Mouse (Mus musculus): ENCODE data around the gene Ctsz. TPM values are rescaled to one million over a fixed set of nuclear protein-coding genes. Genes with fewer than 3 reads are reported as not detected.

Ctsz gene
- polyA plus RNA-seq, 1 experiment from 2014 or later, result 178 TPM

DNA sequence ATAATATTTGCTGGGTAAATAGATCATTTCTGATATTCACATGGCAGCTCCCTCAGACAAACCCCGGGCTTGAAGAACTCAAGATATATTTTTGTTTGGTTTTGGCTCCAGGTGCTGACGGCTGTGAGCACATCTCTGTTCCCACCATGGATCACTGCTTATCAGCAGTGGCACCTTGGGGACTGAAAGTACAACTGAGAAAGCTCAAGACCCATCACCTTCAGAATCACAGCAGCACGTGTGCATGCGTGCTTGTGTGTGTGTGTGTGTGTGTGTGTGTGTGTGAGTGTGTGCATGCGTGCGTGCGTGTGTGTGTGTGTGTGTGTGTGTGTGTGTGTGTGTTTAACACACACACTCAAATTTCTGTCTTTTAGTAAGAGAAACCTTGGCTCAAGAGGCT lies 5.5 kb upstream of the Ctsz start:
- TF ChIP-seq CTCF (IDR thresholded peaks at IDR 0.05; ENCODE audit: low read depth), result no peak
- 0 out of 2 replicates have a peak, but pooled peaks have one; percentile 8 for TF ChIP-seq EP300 (IDR thresholded peaks at IDR 0.05; ENCODE audit: low read depth)
- 65% methylated on average over 7 of the region's 7 CpGs for WGBS (ENCODE audit: insufficient replicate concordance)
- ATAC-seq (no peak), DNase-seq (no peak)
- Histone ChIP-seq H3K4me1 (ENCODE audit: insufficient read depth) (peaks cover 8% of the 10 kb centered on the region), H3K4me3 (ENCODE audit: low read depth, low read length) (no peak overlapping the region), H3K36me3 (replicated peaks; ENCODE audit: insufficient read depth, low read length) (no peaks in the 10 kb centered on the region), H3K4me2 (ENCODE audit: low read depth, low read length) (no peak overlapping the region), H3K27ac (ENCODE audit: low read depth) (no peak overlapping the region), H3K9ac (replicated peaks) (no peak overlapping the region), H3K27me3 (ENCODE audit: insufficient read depth, low read length) (no peaks in the 10 kb centered on the region), H3K9me3 (ENCODE audit: low read length) (no peaks in the 10 kb centered on the region)

- Histone ChIP-seq H3K27me3 (ENCODE audit: insufficient read depth, low read length) (no peaks in the 10 kb centered on the region), H3K4me3 (ENCODE audit: low read depth, low read length) (no peak overlapping the region), H3K27ac (ENCODE audit: low read depth) (no peak overlapping the region), H3K4me2 (ENCODE audit: low read depth, low read length) (no peak overlapping the region), H3K9me3 (ENCODE audit: low read length) (no peaks in the 10 kb centered on the region), H3K4me1 (ENCODE audit: insufficient read depth) (peaks cover 20% of the 10 kb centered on the region), H3K9ac (replicated peaks) (no peak overlapping the region), H3K36me3 (replicated peaks; ENCODE audit: insufficient read depth, low read length) (no peaks in the 10 kb centered on the region)
- no peak for ATAC-seq
- WGBS (ENCODE audit: insufficient replicate concordance), result 45% methylated on average over 2 of the region's 2 CpGs
- no peak for DNase-seq
- TF ChIP-seq CTCF (IDR thresholded peaks at IDR 0.05; ENCODE audit: low read depth), result no peak
Measured at GRCm38 (mm10) chr2:174443046-174443445, 4.2 kb upstream of the Ctsz start.

- Histone ChIP-seq H3K9me3 (ENCODE audit: low read length) (no peaks in the 10 kb centered on the region), H3K4me1 (ENCODE audit: insufficient read depth) (peaks cover 25% of the 10 kb centered on the region), H3K36me3 (replicated peaks; ENCODE audit: insufficient read depth, low read length) (no peaks in the 10 kb centered on the region), H3K9ac (replicated peaks) (no peak overlapping the region), H3K4me3 (ENCODE audit: low read depth, low read length) (no peak overlapping the region), H3K27me3 (ENCODE audit: insufficient read depth, low read length) (no peaks in the 10 kb centered on the region), H3K27ac (ENCODE audit: low read depth) (no peak overlapping the region), H3K4me2 (ENCODE audit: low read depth, low read length) (no peak overlapping the region)
- no peak for DNase-seq
- no peak for ATAC-seq
- 83% methylated on average over 9 of the region's 9 CpGs for WGBS (ENCODE audit: insufficient replicate concordance)
- TF ChIP-seq EP300 (IDR thresholded peaks at IDR 0.05; ENCODE audit: low read depth) (no peak), CTCF (IDR thresholded peaks at IDR 0.05; ENCODE audit: low read depth) (no peak)
Measured at GRCm38 (mm10) chr2:174442460-174442859, 3.6 kb upstream of the Ctsz start.

DNA sequence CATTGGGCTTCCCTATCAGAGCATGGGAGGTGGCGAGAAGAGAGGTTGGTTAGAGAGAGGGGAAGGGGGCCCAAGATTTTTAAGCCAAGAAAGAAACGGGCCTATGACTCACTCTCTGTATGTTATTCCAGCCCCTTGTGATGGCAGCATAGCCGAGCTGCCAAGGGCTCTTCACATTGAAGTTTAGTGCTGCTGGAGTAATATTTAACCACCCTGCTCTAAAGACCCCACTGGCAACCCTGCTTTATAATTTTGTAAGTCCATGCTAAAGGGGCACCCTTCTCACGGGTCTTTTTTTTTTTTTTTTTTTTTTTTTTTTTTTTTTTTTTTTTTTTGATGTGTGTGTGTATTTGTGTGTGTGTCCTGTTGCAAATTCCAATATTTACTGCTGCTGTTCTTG lies 3.1 kb upstream of the Ctsz start:
- 55% methylated on average over 4 of the region's 4 CpGs for WGBS (ENCODE audit: insufficient replicate concordance)
- H3K4me1 ChIP-seq (ENCODE audit: insufficient read depth), result peaks cover 31% of the 10 kb centered on the region

GRCm38 (mm10) chr2:174439961-174440360 lies 1.1 kb upstream of the Ctsz start:
- ATAC-seq, result no peak
- TF ChIP-seq CTCF (IDR thresholded peaks at IDR 0.05; ENCODE audit: low read depth), result no peak
- no peak for TF ChIP-seq EP300 (IDR thresholded peaks at IDR 0.05; ENCODE audit: low read depth)
- peaks cover 11% of the 10 kb centered on the region for H3K36me3 ChIP-seq (replicated peaks; ENCODE audit: insufficient read depth, low read length)
- DNase-seq, result no peak
- peak overlapping the region; percentile 44; the same call in 1 of the 2 replicates for H3K27ac ChIP-seq (ENCODE audit: low read depth)
- H3K9ac ChIP-seq (replicated peaks), result no peak overlapping the region
- H3K4me2 ChIP-seq (ENCODE audit: low read depth, low read length), result peak overlapping the region; percentile 95
- 69% methylated on average over 9 of the region's 9 CpGs for WGBS (ENCODE audit: insufficient replicate concordance)
- H3K9me3 ChIP-seq (ENCODE audit: low read length), result no peaks in the 10 kb centered on the region
- H3K4me1 ChIP-seq (ENCODE audit: insufficient read depth), result peaks cover 41% of the 10 kb centered on the region
- H3K4me3 ChIP-seq (ENCODE audit: low read depth, low read length), result no peak overlapping the region
- H3K27me3 ChIP-seq (ENCODE audit: insufficient read depth, low read length), result no peaks in the 10 kb centered on the region

More for the DNA sequence above, 3.1 kb upstream of the Ctsz start:
- ATAC-seq, result no peak
- H3K9me3 ChIP-seq (ENCODE audit: low read length), result no peaks in the 10 kb centered on the region
- no peaks in the 10 kb centered on the region for H3K27me3 ChIP-seq (ENCODE audit: insufficient read depth, low read length)
- no peak for DNase-seq
- H3K9ac ChIP-seq (replicated peaks), result no peak overlapping the region
- H3K36me3 ChIP-seq (replicated peaks; ENCODE audit: insufficient read depth, low read length), result no peaks in the 10 kb centered on the region
- TF ChIP-seq CTCF (IDR thresholded peaks at IDR 0.05; ENCODE audit: low read depth) (no peak), EP300 (IDR thresholded peaks at IDR 0.05; ENCODE audit: low read depth) (no peak)
- no peak overlapping the region for H3K4me3 ChIP-seq (ENCODE audit: low read depth, low read length)
- H3K4me2 ChIP-seq (ENCODE audit: low read depth, low read length), result no peak overlapping the region
- H3K27ac ChIP-seq (ENCODE audit: low read depth), result no peak overlapping the region

GRCm38 (mm10) chr2:174439450-174439838 lies 605 bp upstream of the Ctsz start:
- H3K27ac ChIP-seq (ENCODE audit: low read depth), result peak overlapping the region; percentile 85
- H3K4me1 ChIP-seq (ENCODE audit: insufficient read depth), result peaks cover 41% of the 10 kb centered on the region
- H3K9ac ChIP-seq (replicated peaks), result no peak overlapping the region
- 28% methylated on average over 5 of the region's 5 CpGs for WGBS (ENCODE audit: insufficient replicate concordance)
- peak overlapping the region; percentile 95 for H3K4me2 ChIP-seq (ENCODE audit: low read depth, low read length)
- H3K9me3 ChIP-seq (ENCODE audit: low read length), result no peaks in the 10 kb centered on the region
- TF ChIP-seq CTCF (IDR thresholded peaks at IDR 0.05; ENCODE audit: low read depth) (no peak), EP300 (IDR thresholded peaks at IDR 0.05; ENCODE audit: low read depth) (no peak)
- peak overlapping the region; percentile 67; the same call in 1 of the 2 replicates for H3K4me3 ChIP-seq (ENCODE audit: low read depth, low read length)
- H3K36me3 ChIP-seq (replicated peaks; ENCODE audit: insufficient read depth, low read length), result peaks cover 14% of the 10 kb centered on the region
- no peaks in the 10 kb centered on the region for H3K27me3 ChIP-seq (ENCODE audit: insufficient read depth, low read length)
- ATAC-seq (no peak), DNase-seq (no peak)

DNA sequence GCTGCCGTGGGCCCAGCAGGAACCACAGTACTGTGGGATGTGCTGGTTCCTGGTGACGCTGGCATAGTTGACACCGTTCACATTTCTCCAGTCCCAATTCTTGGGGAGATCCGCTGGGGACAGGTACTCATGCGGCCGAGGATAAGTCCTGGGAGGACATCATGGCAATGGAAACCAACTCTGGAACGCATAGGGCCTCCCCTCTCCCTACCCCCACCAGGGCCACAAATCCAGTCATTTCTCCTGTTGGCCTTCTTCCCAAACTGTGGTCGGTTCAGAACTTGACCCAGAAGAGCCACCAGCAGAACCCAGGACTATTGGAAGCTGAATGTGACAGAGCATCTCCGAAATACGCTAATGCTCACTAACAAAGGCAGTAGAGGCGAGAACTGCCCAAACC lies 658 bp downstream of the Ctsz start:
- Histone ChIP-seq H3K9ac (replicated peaks) (peak overlapping the region; percentile 70), H3K4me1 (ENCODE audit: insufficient read depth) (peaks cover 41% of the 10 kb centered on the region), H3K4me3 (ENCODE audit: low read depth, low read length) (peak overlapping the region; percentile 67), H3K9me3 (ENCODE audit: low read length) (no peaks in the 10 kb centered on the region), H3K27ac (ENCODE audit: low read depth) (peak overlapping the region; percentile 85), H3K4me2 (ENCODE audit: low read depth, low read length) (peak overlapping the region; percentile 95), H3K36me3 (replicated peaks; ENCODE audit: insufficient read depth, low read length) (peaks cover 22% of the 10 kb centered on the region), H3K27me3 (ENCODE audit: insufficient read depth, low read length) (no peaks in the 10 kb centered on the region)
- no peak for DNase-seq
- TF ChIP-seq CTCF (IDR thresholded peaks at IDR 0.05; ENCODE audit: low read depth) (no peak), EP300 (IDR thresholded peaks at IDR 0.05; ENCODE audit: low read depth) (no peak)
- no peak; the same call in 1 of the 2 replicates for ATAC-seq
- WGBS (ENCODE audit: insufficient replicate concordance), result 52% methylated on average over 11 of the region's 11 CpGs

Data from liver, postnatal 0 days (tissue).